Comparison of ENCODE assay signal across 11 mouse cellular contexts in genomic region chr6:124913721-124914285, GRCm38 (mm10). TPM values are rescaled to one million over a fixed set of nuclear protein-coding genes. Genes with fewer than 3 reads are reported as not detected.
DNase-seq lines count a peak whose midpoint lies in the region; ATAC-seq and TF ChIP-seq lines count a peak whose summit lies in the region.
"Had no signal": no experiment of that assay in that cellular context is flagged by ENCODE, and none has a peak within 500 bp of the region (broad histone marks: within the 10 kb centered on the region; RNA-seq: fewer than 3 reads in every experiment).

No protein-coding gene starts in this region.

- peaks cover 2% of the 10 kb centered on the region; the same call in 1 of the 2 replicates for H3K79me2 ChIP-seq in liver, adult 2 months (ENCODE audit: control insufficient read depth, insufficient read depth, low read length)

- peaks cover 28% of the 10 kb centered on the region for H3K4me1 ChIP-seq in liver, adult 2 months (ENCODE audit: control insufficient read depth, insufficient read depth, low read length)
- H3K4me1 ChIP-seq in liver, embryonic 11.5 days (replicated peaks; ENCODE audit: control insufficient read depth, insufficient read depth, low read length) = peaks cover 20% of the 10 kb centered on the region
- peaks cover 28% of the 10 kb centered on the region for H3K4me1 ChIP-seq in forebrain, embryonic 14.5 days (ENCODE audit: control insufficient read depth, insufficient read depth, low read length)
- peaks cover 71% of the 10 kb centered on the region for H3K4me1 ChIP-seq in kidney, embryonic 15.5 days
- peaks cover 63% of the 10 kb centered on the region for H3K4me1 ChIP-seq in neural tube, embryonic 13.5 days (replicated peaks)

- 51% methylated on average over 14 of the region's 14 CpGs for WGBS in liver, adult 2 months
- 73% methylated on average over 14 of the region's 14 CpGs for WGBS in liver, embryonic 11.5 days
- WGBS in forebrain, embryonic 14.5 days = 67% methylated on average over 14 of the region's 14 CpGs
- WGBS in kidney, embryonic 15.5 days = 69% methylated on average over 14 of the region's 14 CpGs
- 63% methylated on average over 14 of the region's 14 CpGs for WGBS in neural tube, embryonic 13.5 days

- ATAC-seq in liver, embryonic 11.5 days (replicated peaks; ENCODE audit: low FRiP score) = no peak
- ATAC-seq in forebrain, embryonic 14.5 days = no peak
- no peak for ATAC-seq in kidney, embryonic 15.5 days (replicated peaks; ENCODE audit: low FRiP score)
- ATAC-seq in neural tube, embryonic 13.5 days (ENCODE audit: low read depth) = no peak
- ATAC-seq: Patski had no signal

- no peak overlapping the region for H3K4me2 ChIP-seq in liver, embryonic 11.5 days
- 0 out of 2 replicates have a peak overlapping the region, but pooled peaks have one; percentile 100 for H3K4me2 ChIP-seq in forebrain, embryonic 14.5 days (ENCODE audit: low read length)
- H3K4me2 ChIP-seq in kidney, embryonic 15.5 days = no peak overlapping the region; the same call in 1 of the 2 replicates
- peak overlapping the region; percentile 98; the same call in 1 of the 2 replicates for H3K4me2 ChIP-seq in neural tube, embryonic 13.5 days
- H3K4me2 ChIP-seq: liver, embryonic 13.5 days had no signal

- H3K9me3 ChIP-seq in liver, embryonic 11.5 days (ENCODE audit: control insufficient read depth, low read length) = no peaks in the 10 kb centered on the region
- no peaks in the 10 kb centered on the region for H3K9me3 ChIP-seq in forebrain, embryonic 14.5 days (replicated peaks; ENCODE audit: control insufficient read depth, low read length)
- no peaks in the 10 kb centered on the region for H3K9me3 ChIP-seq in kidney, embryonic 15.5 days (replicated peaks)
- H3K9me3 ChIP-seq in neural tube, embryonic 13.5 days = no peaks in the 10 kb centered on the region
- H3K9me3 ChIP-seq: liver, embryonic 13.5 days had no signal

- DNase-seq in liver, adult 2 months (ENCODE audit: extremely low read depth, low read depth, low spot score) = peak; percentile 76
- DNase-seq in liver, embryonic 11.5 days (ENCODE audit: low spot score) = no peak
- no peak for DNase-seq in forebrain, embryonic 14.5 days (ENCODE audit: low spot score)
- DNase-seq in layer of hippocampus, adult 18-20 months (ENCODE audit: low spot score in 2 of 2) = no peak
- no peak for DNase-seq in c-Kit-positive CD71-positive TER-119-positive erythroid progenitor cells, embryonic 14.5 days (ENCODE audit: low spot score)
- no peak for DNase-seq in Muller cell, postnatal 12 days (ENCODE audit: inconsistent ontology term)
- DNase-seq: liver, embryonic 13.5 days; spleen, adult 18-20 months had no signal

- TF ChIP-seq CTCF in liver, adult 2 months (IDR thresholded peaks at IDR 0.05; ENCODE audit: low read depth, low read length) = no peak

- H3K4me3 ChIP-seq in liver, adult 2 months (ENCODE audit: insufficient read depth, low read depth, low read length) = no peak overlapping the region
- H3K4me3 ChIP-seq in liver, embryonic 11.5 days (ENCODE audit: low read depth, low read length) = no peak overlapping the region
- H3K4me3 ChIP-seq in forebrain, embryonic 14.5 days (ENCODE audit: low read depth, low read length) = no peak overlapping the region
- H3K4me3 ChIP-seq in kidney, embryonic 15.5 days (replicated peaks) = no peak overlapping the region
- H3K4me3 ChIP-seq in neural tube, embryonic 13.5 days = peak overlapping the region; percentile 81; the same call in 1 of the 2 replicates
- H3K4me3 ChIP-seq: liver, embryonic 13.5 days had no signal

- no peak overlapping the region for H3K9ac ChIP-seq in liver, adult 2 months (ENCODE audit: low read depth, low read length)
- H3K9ac ChIP-seq in liver, embryonic 11.5 days (ENCODE audit: low read depth, low read length) = no peak overlapping the region
- 0 out of 2 replicates have a peak overlapping the region, but pooled peaks have one; percentile 100 for H3K9ac ChIP-seq in forebrain, embryonic 14.5 days (ENCODE audit: low read length)
- no peak overlapping the region for H3K9ac ChIP-seq in kidney, embryonic 15.5 days
- peak overlapping the region; percentile 100; the same call in 1 of the 2 replicates for H3K9ac ChIP-seq in neural tube, embryonic 13.5 days
- H3K9ac ChIP-seq: liver, embryonic 13.5 days had no signal

- peak overlapping the region; percentile 94 for H3K27ac ChIP-seq in liver, adult 2 months (replicated peaks; ENCODE audit: insufficient read depth, low read depth, low read length)
- H3K27ac ChIP-seq in liver, embryonic 11.5 days (ENCODE audit: low read depth, low read length) = no peak overlapping the region
- peak overlapping the region; percentile 100; the same call in 1 of the 2 replicates for H3K27ac ChIP-seq in forebrain, embryonic 14.5 days (ENCODE audit: low read depth, low read length)
- H3K27ac ChIP-seq in kidney, embryonic 15.5 days = peak overlapping the region; percentile 100; the same call in 1 of the 2 replicates
- H3K27ac ChIP-seq in neural tube, embryonic 13.5 days (replicated peaks) = peak overlapping the region; percentile 100
- H3K27ac ChIP-seq: liver, embryonic 13.5 days had no signal

- H3K27me3 ChIP-seq in liver, adult 2 months (ENCODE audit: control insufficient read depth, insufficient read depth, low read length) = no peaks in the 10 kb centered on the region
- H3K27me3 ChIP-seq in liver, embryonic 11.5 days (replicated peaks; ENCODE audit: control insufficient read depth, insufficient read depth, low read length) = peaks cover 61% of the 10 kb centered on the region
- no peaks in the 10 kb centered on the region for H3K27me3 ChIP-seq in forebrain, embryonic 14.5 days (replicated peaks; ENCODE audit: control insufficient read depth, insufficient read depth, low read length)
- H3K27me3 ChIP-seq in kidney, embryonic 15.5 days = peaks cover 8% of the 10 kb centered on the region; the same call in 1 of the 2 replicates
- H3K27me3 ChIP-seq in neural tube, embryonic 13.5 days = no peaks in the 10 kb centered on the region
- H3K27me3 ChIP-seq: Patski had no signal

- TF ChIP-seq POLR2A in liver, adult 2 months (IDR thresholded peaks at IDR 0.05; ENCODE audit: extremely low read depth, insufficient read depth, low read length) = no peak

- H3K36me3 ChIP-seq in liver, adult 2 months (ENCODE audit: control insufficient read depth, insufficient read depth, low read length) = peaks cover 8% of the 10 kb centered on the region; the same call in 1 of the 2 replicates
- H3K36me3 ChIP-seq in liver, embryonic 11.5 days (ENCODE audit: control insufficient read depth, insufficient read depth, low read length) = peaks cover 2% of the 10 kb centered on the region; the same call in 1 of the 2 replicates
- H3K36me3 ChIP-seq in forebrain, embryonic 14.5 days (ENCODE audit: control insufficient read depth, insufficient read depth, low read length) = peaks cover 28% of the 10 kb centered on the region
- peaks cover 28% of the 10 kb centered on the region for H3K36me3 ChIP-seq in kidney, embryonic 15.5 days
- H3K36me3 ChIP-seq in neural tube, embryonic 13.5 days = peaks cover 26% of the 10 kb centered on the region

RNA-seq across cellular contexts. Expression of gene Lag3, which starts 2.3 kb away (rescaled TPM):
- total RNA-seq in liver, adult 2 months (2014; rRNA removed) = 0.09 and 0.13 TPM in 2 replicates
- 0.39 and 0.67 TPM in 2 replicates for polyA plus RNA-seq in liver, adult 2 months (2012; rRNA removed)
- 0.35 and 0.64 TPM in 2 replicates for polyA plus RNA-seq in liver, embryonic 11.5 days (2014; fragmentation: Nextera tagmentation; extraction: Ambion mirVana)
- 1.2 and 2.7 TPM in 2 replicates for polyA plus RNA-seq in forebrain, embryonic 14.5 days (2014; fragmentation: Nextera tagmentation; extraction: Ambion mirVana)
- polyA plus RNA-seq in kidney, embryonic 15.5 days (2015; fragmentation: Nextera tagmentation; extraction: Ambion mirVana) = 1.7 and 1.8 TPM in 2 replicates
- 2.2 and 3.2 TPM in 2 replicates for polyA plus RNA-seq in neural tube, embryonic 13.5 days (2015; fragmentation: Nextera tagmentation; extraction: Ambion mirVana)
- 1 to 10 TPM; 2.6 to 3.6 TPM for total RNA-seq in layer of hippocampus, adult 18-20 months (2021)

RNA-seq across cellular contexts. Expression of gene Ptms, which starts 6.1 kb away (rescaled TPM):
- total RNA-seq in liver, adult 2 months (2014; rRNA removed) = 80.7 and 101 TPM in 2 replicates
- polyA plus RNA-seq in liver, adult 2 months (2012; rRNA removed) = 2,256 and 3,281 TPM in 2 replicates
- polyA plus RNA-seq in liver, embryonic 11.5 days (2014; fragmentation: Nextera tagmentation; extraction: Ambion mirVana) = 75.1 and 80.6 TPM in 2 replicates
- 479 and 481 TPM in 2 replicates for polyA plus RNA-seq in forebrain, embryonic 14.5 days (2014; fragmentation: Nextera tagmentation; extraction: Ambion mirVana)
- polyA plus RNA-seq in kidney, embryonic 15.5 days (2015; fragmentation: Nextera tagmentation; extraction: Ambion mirVana) = 320 TPM in 2 replicates
- 797 TPM in 2 replicates for polyA plus RNA-seq in neural tube, embryonic 13.5 days (2015; fragmentation: Nextera tagmentation; extraction: Ambion mirVana)
- 1,000 to 10,000 TPM; 1,033 to 1,052 TPM for total RNA-seq in layer of hippocampus, adult 18-20 months (2021)

RNA-seq across cellular contexts. Expression of gene Mlf2, which starts 17.4 kb away (rescaled TPM):
- total RNA-seq in liver, adult 2 months (2014; rRNA removed) = 74.6 and 101 TPM in 2 replicates
- 265 and 285 TPM in 2 replicates for polyA plus RNA-seq in liver, adult 2 months (2012; rRNA removed)
- 257 and 264 TPM in 2 replicates for polyA plus RNA-seq in liver, embryonic 11.5 days (2014; fragmentation: Nextera tagmentation; extraction: Ambion mirVana)
- polyA plus RNA-seq in forebrain, embryonic 14.5 days (2014; fragmentation: Nextera tagmentation; extraction: Ambion mirVana) = 470 and 520 TPM in 2 replicates
- polyA plus RNA-seq in kidney, embryonic 15.5 days (2015; fragmentation: Nextera tagmentation; extraction: Ambion mirVana) = 357 and 385 TPM in 2 replicates
- 535 and 552 TPM in 2 replicates for polyA plus RNA-seq in neural tube, embryonic 13.5 days (2015; fragmentation: Nextera tagmentation; extraction: Ambion mirVana)
- 100 to 1,000 TPM; 631 to 670 TPM for total RNA-seq in layer of hippocampus, adult 18-20 months (2021)

RNA-seq across cellular contexts. Expression of gene Cd4, which starts 25.8 kb away (rescaled TPM):
- 0.27 and 0.83 TPM in 2 replicates for total RNA-seq in liver, adult 2 months (2014; rRNA removed)
- 0.19 and 0.46 TPM in 2 replicates for polyA plus RNA-seq in liver, adult 2 months (2012; rRNA removed)
- polyA plus RNA-seq in liver, embryonic 11.5 days (2014; fragmentation: Nextera tagmentation; extraction: Ambion mirVana) = not detected in 2 replicates
- 0.29 and 0.38 TPM in 2 replicates for polyA plus RNA-seq in forebrain, embryonic 14.5 days (2014; fragmentation: Nextera tagmentation; extraction: Ambion mirVana)
- 0.06 and 0.26 TPM in 2 replicates for polyA plus RNA-seq in kidney, embryonic 15.5 days (2015; fragmentation: Nextera tagmentation; extraction: Ambion mirVana)
- polyA plus RNA-seq in neural tube, embryonic 13.5 days (2015; fragmentation: Nextera tagmentation; extraction: Ambion mirVana) = 0.21 TPM in 1 of 2 replicates, not detected in the other
- total RNA-seq in layer of hippocampus, adult 18-20 months (2021) = under 1 TPM in 1 of 2 experiments, not detected in 1; 0.25 TPM
- polyA plus RNA-seq: liver, embryonic 13.5 days; Patski had no signal

RNA-seq across cellular contexts. Expression of gene Gpr162, which starts 50.0 kb away (rescaled TPM):
- total RNA-seq in liver, adult 2 months (2014; rRNA removed) = 0.09 and 0.27 TPM in 2 replicates
- polyA plus RNA-seq in liver, adult 2 months (2012; rRNA removed) = 0.42 and 0.44 TPM in 2 replicates
- polyA plus RNA-seq in liver, embryonic 11.5 days (2014; fragmentation: Nextera tagmentation; extraction: Ambion mirVana) = 0.17 and 0.32 TPM in 2 replicates
- polyA plus RNA-seq in forebrain, embryonic 14.5 days (2014; fragmentation: Nextera tagmentation; extraction: Ambion mirVana) = 11.0 and 13.0 TPM in 2 replicates
- polyA plus RNA-seq in kidney, embryonic 15.5 days (2015; fragmentation: Nextera tagmentation; extraction: Ambion mirVana) = 1.2 and 1.6 TPM in 2 replicates
- polyA plus RNA-seq in neural tube, embryonic 13.5 days (2015; fragmentation: Nextera tagmentation; extraction: Ambion mirVana) = 21.2 and 22.4 TPM in 2 replicates
- 100 to 1,000 TPM; 183 to 187 TPM for total RNA-seq in layer of hippocampus, adult 18-20 months (2021)

Comparison
In these comparisons a context has a peak if more than half of its experiments do, and no peak if none do; other contexts are left out.
1. H3K9ac ChIP-seq: peak in forebrain, embryonic 14.5 days (single experiment) and neural tube, embryonic 13.5 days (single experiment); none in liver, adult 2 months (single experiment), liver, embryonic 11.5 days (single experiment) and kidney, embryonic 15.5 days (single experiment).
2. H3K4me2 ChIP-seq: peak in forebrain, embryonic 14.5 days (single experiment) and neural tube, embryonic 13.5 days (single experiment); none in liver, embryonic 11.5 days (single experiment) and kidney, embryonic 15.5 days (single experiment).